19 mouse cellular contexts compared by ENCODE assay signal in genomic region chr17:13830234-13830633, GRCm38 (mm10).
DNase-seq lines count a peak whose midpoint lies in the region; ATAC-seq and TF ChIP-seq lines count a peak whose summit lies in the region.
"Had no signal": no experiment of that assay in that cellular context is flagged by ENCODE, and none has a peak within 500 bp of the region (broad histone marks: within the 10 kb centered on the region; RNA-seq: fewer than 3 reads in every experiment).

No protein-coding gene starts in this region.

- H3K4me3 ChIP-seq in forebrain, embryonic 11.5 days (ENCODE audit: low read depth, low read length) = no peak overlapping the region
- H3K4me3 ChIP-seq in forebrain, embryonic 14.5 days (ENCODE audit: low read depth, low read length) = no peak overlapping the region
- no peak overlapping the region for H3K4me3 ChIP-seq in forebrain, embryonic 16.5 days (replicated peaks; ENCODE audit: low read length)
- no peak overlapping the region for H3K4me3 ChIP-seq in forebrain, embryonic 12.5 days (replicated peaks)
- H3K4me3 ChIP-seq in hindbrain, postnatal 0 days (ENCODE audit: low read length) = no peak overlapping the region
- no peak overlapping the region for H3K4me3 ChIP-seq in hindbrain, embryonic 13.5 days
- no peak overlapping the region for H3K4me3 ChIP-seq in midbrain, embryonic 11.5 days (ENCODE audit: low read depth, low read length)
- no peak overlapping the region for H3K4me3 ChIP-seq in midbrain, embryonic 15.5 days
- H3K4me3 ChIP-seq: embryonic facial prominence, embryonic 10.5 days; embryonic facial prominence, embryonic 12.5 days; forebrain, embryonic 15.5 days had no signal

- no peaks in the 10 kb centered on the region for H3K27me3 ChIP-seq in forebrain, embryonic 11.5 days (ENCODE audit: control insufficient read depth, insufficient read depth, low read length)
- no peaks in the 10 kb centered on the region for H3K27me3 ChIP-seq in forebrain, embryonic 14.5 days (replicated peaks; ENCODE audit: control insufficient read depth, insufficient read depth, low read length)
- H3K27me3 ChIP-seq in forebrain, embryonic 16.5 days (replicated peaks; ENCODE audit: control insufficient read depth, insufficient read depth, low read length) = no peaks in the 10 kb centered on the region
- no peaks in the 10 kb centered on the region for H3K27me3 ChIP-seq in forebrain, embryonic 12.5 days
- no peaks in the 10 kb centered on the region for H3K27me3 ChIP-seq in hindbrain, postnatal 0 days (ENCODE audit: insufficient read depth, low read length)
- no peaks in the 10 kb centered on the region for H3K27me3 ChIP-seq in hindbrain, embryonic 13.5 days
- no peaks in the 10 kb centered on the region for H3K27me3 ChIP-seq in midbrain, embryonic 11.5 days (ENCODE audit: control insufficient read depth, insufficient read depth, low read length)
- H3K27me3 ChIP-seq in midbrain, embryonic 15.5 days (replicated peaks) = no peaks in the 10 kb centered on the region
- H3K27me3 ChIP-seq: CH12.LX; embryonic facial prominence, embryonic 12.5 days; forebrain, embryonic 15.5 days; Patski had no signal

- TF ChIP-seq CTCF in hindbrain, postnatal 0 days (IDR thresholded peaks at IDR 0.05; ENCODE audit: low read depth) = no peak

- DNase-seq in forebrain, embryonic 11.5 days (ENCODE audit: low spot score) = no peak
- DNase-seq in forebrain, embryonic 14.5 days (ENCODE audit: low spot score) = no peak
- DNase-seq in hindbrain, postnatal 0 days (ENCODE audit: low spot score) = no peak
- peak; percentile 75 for DNase-seq in midbrain, embryonic 11.5 days (ENCODE audit: low spot score, missing footprints)
- DNase-seq: adrenal gland, adult 8-10 months; B cell, adult 2 months; cerebellum, adult 11-12 months had no signal

- no peaks in the 10 kb centered on the region for H3K9me3 ChIP-seq in forebrain, embryonic 11.5 days (ENCODE audit: control insufficient read depth, low read length)
- no peaks in the 10 kb centered on the region for H3K9me3 ChIP-seq in forebrain, embryonic 14.5 days (replicated peaks; ENCODE audit: control insufficient read depth, low read length)
- H3K9me3 ChIP-seq in forebrain, embryonic 16.5 days (ENCODE audit: control insufficient read depth, low read length) = no peaks in the 10 kb centered on the region
- no peaks in the 10 kb centered on the region for H3K9me3 ChIP-seq in forebrain, embryonic 12.5 days
- no peaks in the 10 kb centered on the region for H3K9me3 ChIP-seq in hindbrain, postnatal 0 days (ENCODE audit: low read length)
- H3K9me3 ChIP-seq in hindbrain, embryonic 13.5 days = no peaks in the 10 kb centered on the region
- H3K9me3 ChIP-seq in midbrain, embryonic 11.5 days (ENCODE audit: control insufficient read depth, low read length) = no peaks in the 10 kb centered on the region
- H3K9me3 ChIP-seq in midbrain, embryonic 15.5 days = no peaks in the 10 kb centered on the region
- H3K9me3 ChIP-seq: embryonic facial prominence, embryonic 10.5 days; embryonic facial prominence, embryonic 12.5 days; forebrain, embryonic 15.5 days; G1E had no signal

- H3K4me2 ChIP-seq in forebrain, embryonic 11.5 days (ENCODE audit: low read depth, low read length, severe bottlenecking) = no peak overlapping the region
- H3K4me2 ChIP-seq in forebrain, embryonic 14.5 days (ENCODE audit: low read length) = no peak overlapping the region
- H3K4me2 ChIP-seq in forebrain, embryonic 16.5 days (ENCODE audit: low read length) = no peak overlapping the region
- no peak overlapping the region for H3K4me2 ChIP-seq in forebrain, embryonic 12.5 days
- no peak overlapping the region for H3K4me2 ChIP-seq in hindbrain, postnatal 0 days (ENCODE audit: low read depth, low read length)
- no peak overlapping the region for H3K4me2 ChIP-seq in hindbrain, embryonic 13.5 days
- H3K4me2 ChIP-seq in midbrain, embryonic 11.5 days = no peak overlapping the region
- H3K4me2 ChIP-seq in midbrain, embryonic 15.5 days = no peak overlapping the region
- H3K4me2 ChIP-seq: embryonic facial prominence, embryonic 12.5 days; forebrain, embryonic 15.5 days had no signal

- no peak overlapping the region for H3K27ac ChIP-seq in forebrain, embryonic 11.5 days (ENCODE audit: low read depth, low read length)
- no peak overlapping the region for H3K27ac ChIP-seq in forebrain, embryonic 14.5 days (ENCODE audit: low read depth, low read length)
- no peak overlapping the region for H3K27ac ChIP-seq in forebrain, embryonic 16.5 days (ENCODE audit: low read length)
- no peak overlapping the region for H3K27ac ChIP-seq in forebrain, embryonic 12.5 days
- no peak overlapping the region for H3K27ac ChIP-seq in hindbrain, postnatal 0 days
- H3K27ac ChIP-seq in hindbrain, embryonic 13.5 days = no peak overlapping the region
- H3K27ac ChIP-seq in midbrain, embryonic 11.5 days (ENCODE audit: low read depth, low read length) = no peak overlapping the region
- no peak overlapping the region for H3K27ac ChIP-seq in midbrain, embryonic 15.5 days
- H3K27ac ChIP-seq: embryonic facial prominence, embryonic 10.5 days; embryonic facial prominence, embryonic 12.5 days; forebrain, embryonic 15.5 days had no signal

- no peak overlapping the region for H3K9ac ChIP-seq in forebrain, embryonic 11.5 days (ENCODE audit: low read length)
- H3K9ac ChIP-seq in forebrain, embryonic 14.5 days (ENCODE audit: low read length) = no peak overlapping the region
- no peak overlapping the region for H3K9ac ChIP-seq in forebrain, embryonic 16.5 days (replicated peaks; ENCODE audit: low read depth, low read length)
- H3K9ac ChIP-seq in forebrain, embryonic 12.5 days = no peak overlapping the region
- H3K9ac ChIP-seq in hindbrain, postnatal 0 days (replicated peaks; ENCODE audit: low read length) = no peak overlapping the region
- no peak overlapping the region for H3K9ac ChIP-seq in hindbrain, embryonic 13.5 days
- no peak overlapping the region for H3K9ac ChIP-seq in midbrain, embryonic 11.5 days (ENCODE audit: low read length)
- H3K9ac ChIP-seq in midbrain, embryonic 15.5 days = no peak overlapping the region
- H3K9ac ChIP-seq: embryonic facial prominence, embryonic 12.5 days; forebrain, embryonic 15.5 days had no signal

- H3K36me3 ChIP-seq in forebrain, embryonic 11.5 days (ENCODE audit: control insufficient read depth, insufficient read depth, low read length) = no peaks in the 10 kb centered on the region; the same call in 1 of the 2 replicates
- peaks cover 56% of the 10 kb centered on the region for H3K36me3 ChIP-seq in forebrain, embryonic 14.5 days (ENCODE audit: control insufficient read depth, insufficient read depth, low read length)
- peaks cover 21% of the 10 kb centered on the region for H3K36me3 ChIP-seq in forebrain, embryonic 16.5 days (ENCODE audit: control insufficient read depth, insufficient read depth)
- peaks cover 35% of the 10 kb centered on the region for H3K36me3 ChIP-seq in forebrain, embryonic 12.5 days (replicated peaks)
- peaks cover 21% of the 10 kb centered on the region for H3K36me3 ChIP-seq in hindbrain, postnatal 0 days (ENCODE audit: insufficient read depth, low read length)
- peaks cover 57% of the 10 kb centered on the region for H3K36me3 ChIP-seq in hindbrain, embryonic 13.5 days
- H3K36me3 ChIP-seq in midbrain, embryonic 11.5 days (ENCODE audit: control insufficient read depth, insufficient read depth, low read length) = peaks cover 5% of the 10 kb centered on the region; the same call in 1 of the 2 replicates
- H3K36me3 ChIP-seq in midbrain, embryonic 15.5 days (replicated peaks) = peaks cover 35% of the 10 kb centered on the region
- H3K36me3 ChIP-seq: G1E had no signal

- whole genome bisulfite sequencing in forebrain, embryonic 11.5 days = 92% methylated on average over 1 of the region's 1 CpGs
- WGBS in forebrain, embryonic 14.5 days = 97% methylated on average over 1 of the region's 1 CpGs
- 100% methylated on average over 1 of the region's 1 CpGs for WGBS in forebrain, embryonic 16.5 days
- 96% methylated on average over 1 of the region's 1 CpGs for WGBS in forebrain, embryonic 12.5 days
- 84% methylated on average over 1 of the region's 1 CpGs for WGBS in hindbrain, postnatal 0 days
- WGBS in hindbrain, embryonic 13.5 days = 96% methylated on average over 1 of the region's 1 CpGs
- 90% methylated on average over 1 of the region's 1 CpGs for WGBS in midbrain, embryonic 11.5 days
- WGBS in midbrain, embryonic 15.5 days = 94% methylated on average over 1 of the region's 1 CpGs

- no peaks in the 10 kb centered on the region for H3K4me1 ChIP-seq in forebrain, embryonic 11.5 days (replicated peaks; ENCODE audit: control insufficient read depth, insufficient read depth, low read length)
- no peaks in the 10 kb centered on the region for H3K4me1 ChIP-seq in forebrain, embryonic 14.5 days (ENCODE audit: control insufficient read depth, insufficient read depth, low read length)
- no peaks in the 10 kb centered on the region for H3K4me1 ChIP-seq in forebrain, embryonic 16.5 days (replicated peaks; ENCODE audit: control insufficient read depth, insufficient read depth, low read length)
- H3K4me1 ChIP-seq in forebrain, embryonic 12.5 days = no peaks in the 10 kb centered on the region
- no peaks in the 10 kb centered on the region for H3K4me1 ChIP-seq in hindbrain, postnatal 0 days (ENCODE audit: insufficient read depth, low read length)
- H3K4me1 ChIP-seq in hindbrain, embryonic 13.5 days (replicated peaks) = no peaks in the 10 kb centered on the region
- no peaks in the 10 kb centered on the region for H3K4me1 ChIP-seq in midbrain, embryonic 11.5 days (ENCODE audit: control insufficient read depth, insufficient read depth, low read length)
- H3K4me1 ChIP-seq in midbrain, embryonic 15.5 days = no peaks in the 10 kb centered on the region
- H3K4me1 ChIP-seq: embryonic facial prominence, embryonic 10.5 days; embryonic facial prominence, embryonic 12.5 days; forebrain, embryonic 15.5 days had no signal

- ATAC-seq in forebrain, embryonic 11.5 days (replicated peaks; ENCODE audit: low FRiP score) = 0 out of 2 replicates have a peak, but pooled peaks have one; percentile 30
- ATAC-seq in forebrain, embryonic 14.5 days = no peak
- ATAC-seq in forebrain, embryonic 16.5 days = peak; percentile 37; the same call in 1 of the 2 replicates
- ATAC-seq in forebrain, embryonic 12.5 days (ENCODE audit: low FRiP score) = no peak
- ATAC-seq in hindbrain, postnatal 0 days = 0 out of 2 replicates have a peak, but pooled peaks have one; percentile 31
- no peak for ATAC-seq in hindbrain, embryonic 13.5 days (ENCODE audit: low FRiP score)
- no peak for ATAC-seq in midbrain, embryonic 11.5 days (ENCODE audit: low FRiP score)
- ATAC-seq in midbrain, embryonic 15.5 days (replicated peaks) = no peak
- ATAC-seq: activated CD4-positive, CD25-positive, alpha-beta regulatory T cell, adult 4 months; CD4-positive, CD25-positive, alpha-beta regulatory T cell, adult 4 months; Patski had no signal

Comparison
In these comparisons a context has a peak if more than half of its experiments do, and no peak if none do; other contexts are left out.
1. ATAC-seq: peak in forebrain, embryonic 11.5 days (single experiment), forebrain, embryonic 16.5 days (single experiment) and hindbrain, postnatal 0 days (single experiment); none in forebrain, embryonic 14.5 days (single experiment), forebrain, embryonic 12.5 days (single experiment), hindbrain, embryonic 13.5 days (single experiment), midbrain, embryonic 11.5 days (single experiment) and midbrain, embryonic 15.5 days (single experiment).